Mouse (Mus musculus) midbrain, postnatal 0 days (tissue): ENCODE results near the gene Etv1. TPM values are rescaled to one million over a fixed set of nuclear protein-coding genes. Genes with fewer than 3 reads are reported as not detected.

Experiments
- ATAC-seq: fragments of 200-750 bp; cut with Nextera tagmentation; 2 replicates; pipeline ENCODE4 v1.8.0; 2017; ENCODE audit warnings: moderate number of reproducible peaks, mild to moderate bottlenecking, moderate TSS enrichment, moderate library complexity; ENCODE audit not compliant: low FRiP score
- DNase-seq: peaks from one replicate; pipeline ENCODE4 v3.0.0-alpha.2; 2015; ENCODE audit warnings: low spot score
- H3K27ac ChIP-seq: fragments of 300-500 bp; sonication (generic); 2 replicates; pipeline ENCODE4 v1.5.1; 2014; ENCODE audit warnings: low read depth, mild to moderate bottlenecking, low read length, mixed read lengths
- H3K27me3 ChIP-seq: fragments of 300-500 bp; sonication (generic); 2 replicates; pipeline ENCODE4 v1.6.1; 2014; ENCODE audit warnings: low read length, control low read depth, mixed read lengths; ENCODE audit not compliant: insufficient read depth
- H3K36me3 ChIP-seq: fragments of 300-500 bp; sonication (generic); 2 replicates; pipeline ENCODE4 v1.6.1; 2014; ENCODE audit warnings: low read length, control low read depth, mixed read lengths; ENCODE audit not compliant: insufficient read depth
- H3K4me1 ChIP-seq: fragments of 300-500 bp; sonication (generic); 2 replicates; pipeline ENCODE4 v1.6.1; 2014; ENCODE audit warnings: mild to moderate bottlenecking, control low read depth, antibody characterized with exemption, low read length, mixed read lengths; ENCODE audit not compliant: insufficient read depth
- H3K4me2 ChIP-seq: fragments of 300-500 bp; sonication (generic); 2 replicates; pipeline ENCODE4 v1.6.1; 2014; ENCODE audit warnings: low read depth, mild to moderate bottlenecking, low read length, mixed read lengths; ENCODE audit not compliant: poor library complexity, severe bottlenecking
- H3K4me3 ChIP-seq: fragments of 300-500 bp; sonication (generic); 2 replicates; pipeline ENCODE4 v1.5.1; 2014; ENCODE audit warnings: low read depth, mild to moderate bottlenecking, low read length, moderate library complexity
- H3K9ac ChIP-seq: fragments of 300-500 bp; sonication (generic); replicated peaks from 2 replicates; pipeline ENCODE4 v1.6.1; 2014; ENCODE audit warnings: mild to moderate bottlenecking, low read length, moderate library complexity, mixed read lengths; ENCODE audit not compliant: poor library complexity, severe bottlenecking
- H3K9me3 ChIP-seq: fragments of 300-500 bp; sonication (generic); 2 replicates; pipeline ENCODE4 v1.6.1; 2016; ENCODE audit warnings: low read length, control low read depth
- CTCF ChIP-seq: IDR thresholded peaks from 2 replicates; pipeline ENCODE4 v1.5.1; 2016; ENCODE audit warnings: antibody characterized with exemption, mild to moderate bottlenecking
- WGBS: fragments of 180-500 bp; shearing (Covaris S2); extraction: QIAGEN DNeasy Blood & Tissue Kit; methylation state at CpG from one replicate; pipeline ENCODE4 v1.1.7; 2014; 5-methylcytosine and 5-hydroxymethylcytosine counted together
- polyA plus RNA-seq: library from polyadenylated mRNA; unstranded; fragments of >200 nt; fragmentation: Nextera tagmentation; extraction: Ambion mirVana; gene quantifications from 2 replicates; pipeline ENCODE4 v1.2.1, GENCODE M21; 2015
- total RNA-seq: library from RNA; depleted of rRNA; stranded (reverse); fragments of >200 nt; gene quantifications from 2 replicates; pipeline ENCODE4 v1.2.3, GENCODE M21; 2014; rRNA removed

Gene Etv1
- total RNA-seq (16.6 and 22.3 TPM in 2 replicates), polyA plus RNA-seq (23.3 and 24.0 TPM in 2 replicates)

GRCm38 (mm10) chr12:38779186-38779777, at the start of gene Etv1:
Gene Etv1 (plus strand): TSS chr12:38779380.
- Histone ChIP-seq H3K4me2 (peak within 1 kb of the TSS; percentile 97), H3K36me3 (no peaks in the 10 kb centered on the region), H3K27me3 (no peaks in the 10 kb centered on the region), H3K27ac (peak within 1 kb of the TSS; percentile 72), H3K9me3 (no peaks in the 10 kb centered on the region), H3K4me3 (peak within 1 kb of the TSS; percentile 57), H3K9ac (peak within 1 kb of the TSS; percentile 55), H3K4me1 (no peaks in the 10 kb centered on the region)
- ATAC-seq (peak; percentile 57), DNase-seq (peak; percentile 63)
- TF ChIP-seq CTCF = no peak; the same call in 1 of the 2 replicates
- WGBS = under 1% methylated on average over 20 of the region's 20 CpGs

GRCm38 (mm10) chr12:38729661-38730060, 49.5 kb upstream of the Etv1 start:
- H3K9me3 ChIP-seq = no peaks in the 10 kb centered on the region
- H3K27ac ChIP-seq = no peak overlapping the region
- no peak overlapping the region for H3K4me2 ChIP-seq
- 75% methylated on average over 3 of the region's 3 CpGs for WGBS
- ATAC-seq (no peak), DNase-seq (no peak)
- no peak overlapping the region for H3K4me3 ChIP-seq
- no peaks in the 10 kb centered on the region for H3K27me3 ChIP-seq
- no peaks in the 10 kb centered on the region for H3K36me3 ChIP-seq
- H3K4me1 ChIP-seq = no peaks in the 10 kb centered on the region
- TF ChIP-seq CTCF = no peak
- H3K9ac ChIP-seq = no peak overlapping the region

GRCm38 (mm10) chr12:38730791-38731190, 48.4 kb upstream of the Etv1 start:
- no peak for TF ChIP-seq CTCF
- no peak for ATAC-seq
- no peak for DNase-seq
- H3K9ac ChIP-seq = no peak overlapping the region
- no peak overlapping the region for H3K4me2 ChIP-seq
- no peak overlapping the region for H3K27ac ChIP-seq
- no peaks in the 10 kb centered on the region for H3K9me3 ChIP-seq
- no peaks in the 10 kb centered on the region for H3K36me3 ChIP-seq
- no peaks in the 10 kb centered on the region for H3K4me1 ChIP-seq
- no peak overlapping the region for H3K4me3 ChIP-seq
- WGBS = 90% methylated on average over 2 of the region's 2 CpGs
- no peaks in the 10 kb centered on the region for H3K27me3 ChIP-seq

- TF ChIP-seq CTCF = no peak
- no peak for ATAC-seq
- H3K36me3 ChIP-seq = no peaks in the 10 kb centered on the region
- H3K9me3 ChIP-seq = no peaks in the 10 kb centered on the region
- WGBS = 54% methylated on average over 2 of the region's 2 CpGs
- no peaks in the 10 kb centered on the region for H3K4me1 ChIP-seq
- no peak for DNase-seq
- H3K4me2 ChIP-seq = no peak overlapping the region
- no peak overlapping the region for H3K27ac ChIP-seq
- H3K27me3 ChIP-seq = no peaks in the 10 kb centered on the region
- H3K4me3 ChIP-seq = no peak overlapping the region
- H3K9ac ChIP-seq = no peak overlapping the region
Measured at GRCm38 (mm10) chr12:38759322-38759721, 19.9 kb upstream of the Etv1 start.

- Histone ChIP-seq H3K4me1 (no peaks in the 10 kb centered on the region), H3K9ac (no peak overlapping the region), H3K4me2 (no peak overlapping the region), H3K36me3 (no peaks in the 10 kb centered on the region), H3K27me3 (no peaks in the 10 kb centered on the region), H3K9me3 (no peaks in the 10 kb centered on the region), H3K27ac (no peak overlapping the region), H3K4me3 (no peak overlapping the region)
- DNase-seq (no peak), ATAC-seq (no peak)
- TF ChIP-seq CTCF = no peak
- WGBS = 74% methylated on average over 7 of the region's 7 CpGs
Measured at GRCm38 (mm10) chr12:38777316-38777715, 1.9 kb upstream of the Etv1 start.

- H3K36me3 ChIP-seq = no peaks in the 10 kb centered on the region
- TF ChIP-seq CTCF = no peak
- DNase-seq = no peak
- WGBS = 6% methylated on average over 6 of the region's 6 CpGs
- peak overlapping the region; percentile 97 for H3K4me2 ChIP-seq
- no peak for ATAC-seq
- no peaks in the 10 kb centered on the region for H3K9me3 ChIP-seq
- no peaks in the 10 kb centered on the region for H3K27me3 ChIP-seq
- H3K9ac ChIP-seq = no peak overlapping the region
- H3K27ac ChIP-seq = no peak overlapping the region
- H3K4me3 ChIP-seq = peak overlapping the region; percentile 57
- H3K4me1 ChIP-seq = no peaks in the 10 kb centered on the region
Measured at GRCm38 (mm10) chr12:38777957-38778298, 1.3 kb upstream of the Etv1 start.
